Mouse (Mus musculus) brain, embryonic 14.5 days (tissue): ENCODE measurements around the gene Creb5.

ENCODE experiments used
- CTCF ChIP-seq: fragments of 200-500 bp; IDR thresholded peaks from 2 replicates; pipeline ENCODE4 v1.5.1; 2012; ENCODE audit warnings: inconsistent platforms, mild to moderate bottlenecking, moderate library complexity, borderline replicate concordance; ENCODE audit not compliant: insufficient read depth, insufficient read length; ENCODE audit errors: extremely low read depth
- POLR2A ChIP-seq: fragments of 200-500 bp; IDR thresholded peaks from 2 replicates; pipeline ENCODE4 v1.6.1; 2012; ENCODE audit warnings: mild to moderate bottlenecking, inconsistent platforms, borderline replicate concordance; ENCODE audit not compliant: poor library complexity, insufficient read depth, insufficient read length, severe bottlenecking; ENCODE audit errors: extremely low read depth

DNA sequence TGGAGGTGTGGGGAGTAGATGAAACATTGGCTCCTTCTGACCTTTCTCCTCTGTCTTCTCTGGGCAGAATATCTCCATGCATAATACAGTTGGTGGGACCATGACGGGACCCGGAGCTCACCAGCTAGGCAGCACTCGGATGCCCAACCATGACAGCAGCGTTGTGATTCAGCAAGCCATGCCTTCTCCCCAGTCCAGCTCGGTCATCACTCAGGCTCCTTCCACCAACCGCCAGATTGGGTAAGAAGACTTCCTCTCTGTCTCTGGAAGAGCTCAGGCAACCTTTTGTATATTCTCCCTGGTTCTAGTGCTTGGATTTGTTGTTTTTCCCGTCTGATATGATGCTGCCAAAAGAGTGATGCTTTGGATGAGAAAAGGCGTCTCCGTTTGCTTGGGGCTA lies 160.4 kb downstream of the Creb5 start:
- TF ChIP-seq CTCF = no peak
- no peak for TF ChIP-seq POLR2A
